Mouse (Mus musculus) midbrain, embryonic 16.5 days (tissue): ENCODE measurements at regions not wholly inside any gene's neighbourhood (a gene's known extent, or its start where the extent isn't known, plus 50 kb on each side); places are given as distances from the start of the nearest gene placed in this dataset.
A peak's percentile ranks its signal among the peaks of the same experiment; 100 is the strongest.

ENCODE experiments used
- ATAC-seq: fragments of 200-750 bp; cut with Nextera tagmentation; 2 replicates; pipeline ENCODE4 v1.8.0; 2017; ENCODE audit warnings: moderate TSS enrichment
- H3K27ac ChIP-seq: fragments of 300-500 bp; sonication (generic); 2 replicates; pipeline ENCODE4 v1.5.1; 2014; ENCODE audit warnings: mild to moderate bottlenecking, low read length, mixed read lengths
- H3K27me3 ChIP-seq: fragments of 300-500 bp; sonication (generic); 2 replicates; pipeline ENCODE4 v1.6.1; 2014; ENCODE audit warnings: low read depth, low read length, mixed read lengths; ENCODE audit not compliant: control insufficient read depth, insufficient read depth
- H3K36me3 ChIP-seq: fragments of 300-500 bp; sonication (generic); 2 replicates; pipeline ENCODE4 v1.6.1; 2014; ENCODE audit warnings: mild to moderate bottlenecking, low read length, moderate library complexity, mixed read lengths; ENCODE audit not compliant: control insufficient read depth, insufficient read depth
- H3K4me1 ChIP-seq: fragments of 300-500 bp; sonication (generic); 2 replicates; pipeline ENCODE4 v1.6.1; 2014; ENCODE audit warnings: mild to moderate bottlenecking, low read length, mixed read lengths; ENCODE audit not compliant: control insufficient read depth, insufficient read depth
- H3K4me2 ChIP-seq: fragments of 300-500 bp; sonication (generic); 2 replicates; pipeline ENCODE4 v1.6.1; 2014; ENCODE audit warnings: mild to moderate bottlenecking, low read length, mixed read lengths
- H3K4me3 ChIP-seq: fragments of 300-500 bp; sonication (generic); 2 replicates; pipeline ENCODE4 v1.5.1; 2014; ENCODE audit warnings: low read depth, mild to moderate bottlenecking, low read length, moderate library complexity, mixed read lengths
- H3K9ac ChIP-seq: fragments of 300-500 bp; sonication (generic); 2 replicates; pipeline ENCODE4 v1.6.1; 2014; ENCODE audit warnings: low read depth, low read length, mixed read lengths
- H3K9me3 ChIP-seq: fragments of 300-500 bp; sonication (generic); replicated peaks from 2 replicates; pipeline ENCODE4 v1.6.1; 2014; ENCODE audit warnings: mild to moderate bottlenecking, low read length, mixed read lengths; ENCODE audit not compliant: control insufficient read depth, poor library complexity, severe bottlenecking
- WGBS: fragments of 180-500 bp; shearing (Covaris S2); extraction: QIAGEN DNeasy Blood & Tissue Kit; methylation state at CpG from one replicate; pipeline ENCODE4 v1.1.7; 2014; 5-methylcytosine and 5-hydroxymethylcytosine counted together

DNA sequence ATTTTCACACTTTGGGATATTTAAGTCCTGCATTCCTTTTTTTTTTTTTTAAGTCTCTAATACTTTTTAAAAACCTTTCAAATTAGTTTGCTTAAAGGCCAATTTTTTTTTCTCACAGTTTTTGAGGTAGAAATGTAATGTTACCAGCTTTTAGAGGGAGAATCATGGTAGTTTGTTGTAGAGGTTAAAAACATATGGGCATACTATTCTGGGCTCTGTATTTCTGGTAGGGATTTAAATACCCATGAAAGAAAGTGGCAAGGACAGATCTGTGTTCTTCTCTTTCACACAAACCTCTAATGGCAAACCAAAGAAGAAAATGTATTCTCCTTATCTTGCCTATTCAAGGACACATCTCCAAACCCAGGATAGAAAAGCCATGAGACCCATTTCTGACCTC lies 405.6 kb upstream of the Slc30a5 start:
- H3K36me3 ChIP-seq, result no peaks in the 10 kb centered on the region
- H3K4me3 ChIP-seq, result no peak overlapping the region
- no peak overlapping the region for H3K4me2 ChIP-seq
- no peaks in the 10 kb centered on the region for H3K9me3 ChIP-seq
- H3K27ac ChIP-seq, result no peak overlapping the region
- no peak overlapping the region for H3K9ac ChIP-seq
- no peak for ATAC-seq
- H3K27me3 ChIP-seq, result no peaks in the 10 kb centered on the region
- peaks cover 5% of the 10 kb centered on the region; the same call in 1 of the 2 replicates for H3K4me1 ChIP-seq

- 70% methylated on average over 10 of the region's 10 CpGs for WGBS
- ATAC-seq, result no peak
- Histone ChIP-seq H3K9ac (no peak overlapping the region), H3K27me3 (no peaks in the 10 kb centered on the region), H3K4me1 (peaks cover 15% of the 10 kb centered on the region; the same call in 1 of the 2 replicates), H3K36me3 (no peaks in the 10 kb centered on the region), H3K4me2 (no peak overlapping the region), H3K9me3 (no peaks in the 10 kb centered on the region), H3K27ac (no peak overlapping the region), H3K4me3 (no peak overlapping the region)
Measured at GRCm38 (mm10) chr13:101237035-101237434, 403.8 kb upstream of the Slc30a5 start.

DNA sequence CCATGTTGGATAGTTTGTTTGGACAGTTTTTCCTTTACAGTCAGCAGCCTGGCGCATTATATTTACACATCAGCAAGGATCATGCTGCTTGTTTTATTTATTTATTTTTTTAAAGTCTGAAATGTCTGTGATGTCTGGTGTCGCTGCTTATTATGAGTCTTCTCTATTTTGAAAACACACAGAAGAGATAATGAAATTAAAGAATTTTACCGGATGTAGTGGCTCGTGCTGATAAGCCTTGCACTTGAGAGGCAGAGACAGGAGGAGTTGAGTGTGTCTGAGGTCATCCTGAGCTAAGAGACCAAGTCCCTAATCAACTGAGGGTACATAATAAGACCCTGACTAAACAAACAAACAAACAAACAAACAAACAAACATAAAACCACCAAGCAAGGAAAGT lies 402.6 kb upstream of the Slc30a5 start:
- H3K4me3 ChIP-seq, result no peak overlapping the region
- H3K4me2 ChIP-seq, result no peak overlapping the region
- peaks cover 15% of the 10 kb centered on the region; the same call in 1 of the 2 replicates for H3K4me1 ChIP-seq
- no peaks in the 10 kb centered on the region for H3K9me3 ChIP-seq
- no peak overlapping the region for H3K27ac ChIP-seq
- H3K27me3 ChIP-seq, result no peaks in the 10 kb centered on the region
- ATAC-seq, result no peak
- no peaks in the 10 kb centered on the region for H3K36me3 ChIP-seq
- H3K9ac ChIP-seq, result no peak overlapping the region
- WGBS, result 85% methylated on average over 4 of the region's 4 CpGs

DNA sequence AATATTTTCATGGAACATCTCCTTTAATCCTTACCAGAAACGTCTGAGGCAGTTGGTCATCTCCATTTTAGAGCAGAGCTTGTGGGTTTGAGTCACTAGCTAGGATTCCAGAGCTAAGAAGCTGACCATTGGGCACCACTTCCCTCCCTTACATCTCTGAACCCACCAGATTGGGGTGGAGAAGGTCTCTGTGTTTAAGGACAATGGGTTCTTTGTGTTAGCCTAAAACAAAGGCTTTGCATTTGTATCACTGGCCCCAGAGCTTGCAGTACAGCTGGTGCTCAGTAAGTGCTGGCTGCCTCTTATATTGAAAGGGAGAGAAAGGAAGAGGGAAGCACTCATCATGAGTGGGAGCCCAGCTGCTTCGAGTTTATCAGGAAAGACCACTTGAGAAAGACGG lies 401.9 kb upstream of the Slc30a5 start:
- no peak overlapping the region for H3K4me3 ChIP-seq
- H3K27ac ChIP-seq, result no peak overlapping the region
- ATAC-seq, result no peak
- no peaks in the 10 kb centered on the region for H3K36me3 ChIP-seq
- WGBS, result 27% methylated on average over 3 of the region's 3 CpGs
- no peaks in the 10 kb centered on the region for H3K9me3 ChIP-seq
- H3K4me1 ChIP-seq, result peaks cover 15% of the 10 kb centered on the region; the same call in 1 of the 2 replicates
- no peak overlapping the region for H3K9ac ChIP-seq
- no peak overlapping the region for H3K4me2 ChIP-seq
- H3K27me3 ChIP-seq, result no peaks in the 10 kb centered on the region

DNA sequence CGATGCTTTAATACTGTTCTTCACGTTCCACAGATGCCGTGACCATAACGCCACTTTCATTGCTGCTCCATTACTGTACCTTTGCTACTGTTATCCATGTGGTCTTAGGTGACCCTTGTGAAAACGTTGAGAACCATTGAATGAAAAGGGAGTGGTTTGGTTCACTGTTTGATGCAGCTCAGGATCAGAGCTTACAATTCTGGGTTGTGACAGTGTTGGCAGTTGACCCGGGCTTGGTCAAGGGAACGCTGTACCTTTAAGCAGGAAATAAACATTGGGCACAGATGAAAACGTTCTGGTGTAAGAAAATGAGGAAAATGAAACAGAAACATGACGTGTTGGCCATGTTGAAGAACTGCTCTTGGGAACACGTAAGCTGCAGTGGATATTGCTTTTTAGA lies 401.3 kb upstream of the Slc30a5 start:
- H3K27ac ChIP-seq, result no peak overlapping the region
- no peaks in the 10 kb centered on the region for H3K36me3 ChIP-seq
- H3K9me3 ChIP-seq, result no peaks in the 10 kb centered on the region
- H3K4me2 ChIP-seq, result peak overlapping the region; percentile 41
- no peaks in the 10 kb centered on the region for H3K27me3 ChIP-seq
- H3K9ac ChIP-seq, result no peak overlapping the region
- H3K4me3 ChIP-seq, result no peak overlapping the region
- WGBS, result 70% methylated on average over 10 of the region's 10 CpGs
- H3K4me1 ChIP-seq, result peaks cover 15% of the 10 kb centered on the region; the same call in 1 of the 2 replicates
- ATAC-seq, result peak; percentile 12; the same call in 1 of the 2 replicates

DNA sequence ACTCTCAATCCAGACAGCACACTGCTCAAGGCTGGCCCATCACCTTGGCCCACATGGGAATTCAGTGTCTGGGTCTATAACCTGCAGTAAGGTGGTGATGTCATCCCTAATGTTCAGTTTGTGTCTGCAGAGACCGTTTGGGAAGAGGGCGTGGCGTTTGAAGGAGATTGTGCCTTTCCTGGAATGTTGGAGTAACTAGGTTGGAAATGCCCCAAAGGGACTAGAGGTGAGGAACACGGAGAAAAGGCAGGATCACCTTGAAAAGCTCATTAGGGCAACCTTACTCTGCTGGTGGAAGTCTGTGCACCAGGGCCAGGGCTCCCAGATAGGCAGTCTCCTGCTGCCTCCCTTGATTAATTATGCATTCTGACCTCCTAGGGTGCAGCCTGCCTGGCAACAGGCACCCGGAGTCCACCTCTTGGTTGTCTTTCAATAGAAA lies 400.6 kb upstream of the Slc30a5 start:
- 0 out of 2 replicates have a peak overlapping the region, but pooled peaks have one; percentile 27 for H3K9ac ChIP-seq
- WGBS, result 23% methylated on average over 5 of the region's 5 CpGs
- H3K27ac ChIP-seq, result peak overlapping the region; percentile 60
- H3K27me3 ChIP-seq, result no peaks in the 10 kb centered on the region
- ATAC-seq, result peak; percentile 77
- H3K36me3 ChIP-seq, result no peaks in the 10 kb centered on the region
- H3K4me2 ChIP-seq, result peak overlapping the region; percentile 41
- no peaks in the 10 kb centered on the region for H3K9me3 ChIP-seq
- peaks cover 15% of the 10 kb centered on the region; the same call in 1 of the 2 replicates for H3K4me1 ChIP-seq
- H3K4me3 ChIP-seq, result no peak overlapping the region

DNA sequence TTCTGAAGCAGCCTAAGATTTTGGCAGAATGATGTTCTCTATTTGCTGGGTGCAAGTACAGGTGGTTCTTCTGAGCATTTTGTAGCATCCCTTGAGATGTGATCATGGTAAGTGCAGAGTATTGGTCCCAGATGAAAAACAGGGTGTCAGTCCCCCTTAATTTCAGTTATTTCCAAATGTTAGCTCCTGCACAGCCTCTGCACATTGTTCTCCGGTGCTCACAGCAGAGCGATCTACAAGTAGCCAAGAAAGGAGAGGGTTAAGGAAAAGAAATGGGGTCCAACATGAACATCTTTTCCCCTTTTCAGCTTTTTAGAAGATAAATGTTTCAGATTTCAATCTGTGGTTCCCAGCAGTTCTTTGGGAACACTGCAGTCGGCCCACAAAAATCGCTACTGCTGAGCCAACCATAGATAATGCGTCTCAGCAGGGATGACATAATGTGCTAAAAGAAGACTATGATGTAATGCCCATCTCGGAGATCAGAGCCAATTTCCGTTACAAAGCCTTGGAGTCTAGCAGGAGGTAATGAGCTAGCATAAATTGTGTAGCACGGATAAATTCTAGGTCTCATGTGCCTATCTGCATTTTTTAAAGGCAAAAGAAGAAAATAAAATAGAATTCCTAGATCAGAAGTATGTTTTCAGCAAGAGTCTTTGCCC lies 400.1 kb upstream of the Slc30a5 start:
- Histone ChIP-seq H3K27me3 (no peaks in the 10 kb centered on the region), H3K4me2 (peak overlapping the region; percentile 41), H3K4me1 (peaks cover 15% of the 10 kb centered on the region; the same call in 1 of the 2 replicates), H3K4me3 (no peak overlapping the region), H3K36me3 (no peaks in the 10 kb centered on the region), H3K27ac (peak overlapping the region; percentile 60), H3K9ac (peak overlapping the region; percentile 18; the same call in 1 of the 2 replicates), H3K9me3 (no peaks in the 10 kb centered on the region)
- ATAC-seq, result peak; percentile 91
- 11% methylated on average over 8 of the region's 8 CpGs for WGBS

- no peaks in the 10 kb centered on the region for H3K36me3 ChIP-seq
- no peak for ATAC-seq
- 94% methylated on average over 4 of the region's 4 CpGs for WGBS
Measured at GRCm38 (mm10) chr13:101229861-101230260, 396.6 kb upstream of the Slc30a5 start.

DNA sequence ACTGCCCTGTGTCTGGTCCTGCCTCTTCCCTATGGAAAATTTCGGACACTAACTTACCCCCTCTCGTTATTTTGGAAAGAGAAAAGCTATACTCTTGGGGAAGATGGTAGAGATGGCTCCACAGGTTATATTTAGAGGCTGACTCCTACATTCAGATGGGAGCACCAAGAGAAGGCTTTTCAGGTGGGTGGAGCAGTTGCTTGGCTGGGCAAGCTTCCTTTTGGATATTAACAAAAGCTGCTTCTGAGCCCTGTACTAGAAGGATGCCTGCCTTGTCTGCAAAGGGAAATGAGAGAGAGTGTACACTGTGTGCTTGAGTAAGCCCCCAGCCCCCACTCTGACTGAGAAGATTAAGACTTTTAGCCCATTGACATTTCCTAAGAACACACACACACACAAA lies 392.1 kb upstream of the Slc30a5 start:
- no peak overlapping the region for H3K9ac ChIP-seq
- no peak for ATAC-seq
- H3K4me3 ChIP-seq, result no peak overlapping the region
- no peaks in the 10 kb centered on the region for H3K36me3 ChIP-seq
- no peak overlapping the region for H3K27ac ChIP-seq
- H3K4me2 ChIP-seq, result no peak overlapping the region
- no peaks in the 10 kb centered on the region for H3K9me3 ChIP-seq
- H3K4me1 ChIP-seq, result no peaks in the 10 kb centered on the region
- H3K27me3 ChIP-seq, result no peaks in the 10 kb centered on the region
- 89% methylated on average over 2 of the region's 2 CpGs for WGBS

More at GRCm38 (mm10) chr13:101229861-101230260, 396.6 kb upstream of the Slc30a5 start:
- H3K27ac ChIP-seq, result no peak overlapping the region
- H3K4me3 ChIP-seq, result no peak overlapping the region
- no peaks in the 10 kb centered on the region for H3K9me3 ChIP-seq
- H3K27me3 ChIP-seq, result no peaks in the 10 kb centered on the region
- no peak overlapping the region for H3K4me2 ChIP-seq
- no peak overlapping the region for H3K9ac ChIP-seq
- H3K4me1 ChIP-seq, result peaks cover 15% of the 10 kb centered on the region; the same call in 1 of the 2 replicates
